Mouse (Mus musculus): ENCODE data around the gene Dcakd. TPM values are rescaled to one million over a fixed set of nuclear protein-coding genes. Genes with fewer than 3 reads are reported as not detected.
A peak's percentile ranks its signal among the peaks of the same experiment; 100 is the strongest.

Gene Dcakd
- polyA plus RNA-seq, 1 experiment from 2014 or later, result 259 TPM

DNA sequence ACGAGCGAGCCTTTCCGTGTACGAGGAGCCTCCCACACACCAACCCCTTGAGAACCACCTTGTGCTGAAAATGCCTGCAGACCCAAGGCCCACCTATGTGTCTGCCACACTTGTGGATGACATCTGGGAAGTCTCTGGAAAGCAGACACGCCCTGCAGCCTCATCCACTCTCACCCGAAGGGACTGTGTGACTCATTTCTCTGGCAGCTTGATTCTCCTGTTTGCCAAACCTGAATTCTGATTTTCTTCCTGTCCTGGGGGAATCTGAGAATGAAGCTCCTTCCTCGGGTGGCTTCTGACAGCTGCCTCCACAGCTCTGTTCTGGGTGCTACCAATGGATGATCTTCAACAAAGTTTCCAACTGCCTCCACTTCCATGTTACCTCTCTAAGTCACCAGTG is 31.7 kb downstream of the Dcakd start:
- H3K9ac ChIP-seq (ENCODE audit: low read length), result no peak overlapping the region
- 88% methylated on average over 7 of the region's 7 CpGs for WGBS
- no peak overlapping the region for H3K27ac ChIP-seq (ENCODE audit: low read depth, low read length)
- ATAC-seq (ENCODE audit: low FRiP score) (no peak), DNase-seq (ENCODE audit: low spot score, missing footprints) (no peak)
- H3K4me2 ChIP-seq, result no peak overlapping the region
- peaks cover 24% of the 10 kb centered on the region for H3K4me1 ChIP-seq (ENCODE audit: control insufficient read depth, insufficient read depth, low read length)
- no peaks in the 10 kb centered on the region for H3K9me3 ChIP-seq (ENCODE audit: control insufficient read depth, low read length)
- 0 out of 2 replicates have a peak, but pooled peaks cover 3% of the 10 kb centered on the region for H3K27me3 ChIP-seq (ENCODE audit: control insufficient read depth, insufficient read depth, low read length)
- no peak overlapping the region for H3K4me3 ChIP-seq (ENCODE audit: low read depth, low read length)
- peaks cover 25% of the 10 kb centered on the region for H3K36me3 ChIP-seq (ENCODE audit: control insufficient read depth, insufficient read depth, low read length)

DNA sequence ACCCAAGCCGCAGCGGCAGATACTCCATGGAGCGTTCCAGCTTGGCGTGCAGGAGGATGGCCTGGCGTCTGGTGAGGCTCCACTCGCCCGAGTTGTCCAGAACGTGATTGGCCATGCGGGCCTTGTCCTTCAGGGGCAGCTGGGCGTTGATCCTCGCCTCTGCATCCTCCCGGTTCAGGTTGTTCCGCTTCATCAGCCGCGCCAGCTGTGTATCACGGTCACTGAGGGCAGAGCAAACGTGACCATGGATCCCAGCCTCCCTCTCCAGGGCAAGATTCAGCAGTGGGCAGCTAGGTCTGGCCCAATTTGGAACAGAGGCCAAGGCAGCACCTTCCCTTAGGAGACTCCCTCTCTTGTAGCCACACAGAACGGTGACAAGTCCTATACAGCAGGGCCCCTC is 33.2 kb downstream of the Dcakd start:
- 87% methylated on average over 18 of the region's 18 CpGs for WGBS
- H3K9me3 ChIP-seq (ENCODE audit: control insufficient read depth, low read length), result no peaks in the 10 kb centered on the region
- H3K4me3 ChIP-seq (ENCODE audit: low read depth, low read length), result no peak overlapping the region
- no peak overlapping the region for H3K27ac ChIP-seq (ENCODE audit: low read depth, low read length)
- ATAC-seq (ENCODE audit: low FRiP score) (no peak), DNase-seq (ENCODE audit: low spot score, missing footprints) (no peak)
- peaks cover 3% of the 10 kb centered on the region; the same call in 1 of the 2 replicates for H3K27me3 ChIP-seq (ENCODE audit: control insufficient read depth, insufficient read depth, low read length)
- H3K36me3 ChIP-seq (ENCODE audit: control insufficient read depth, insufficient read depth, low read length), result peaks cover 25% of the 10 kb centered on the region
- no peak overlapping the region for H3K4me2 ChIP-seq
- no peak overlapping the region for H3K9ac ChIP-seq (ENCODE audit: low read length)
- H3K4me1 ChIP-seq (ENCODE audit: control insufficient read depth, insufficient read depth, low read length), result peaks cover 30% of the 10 kb centered on the region

DNA sequence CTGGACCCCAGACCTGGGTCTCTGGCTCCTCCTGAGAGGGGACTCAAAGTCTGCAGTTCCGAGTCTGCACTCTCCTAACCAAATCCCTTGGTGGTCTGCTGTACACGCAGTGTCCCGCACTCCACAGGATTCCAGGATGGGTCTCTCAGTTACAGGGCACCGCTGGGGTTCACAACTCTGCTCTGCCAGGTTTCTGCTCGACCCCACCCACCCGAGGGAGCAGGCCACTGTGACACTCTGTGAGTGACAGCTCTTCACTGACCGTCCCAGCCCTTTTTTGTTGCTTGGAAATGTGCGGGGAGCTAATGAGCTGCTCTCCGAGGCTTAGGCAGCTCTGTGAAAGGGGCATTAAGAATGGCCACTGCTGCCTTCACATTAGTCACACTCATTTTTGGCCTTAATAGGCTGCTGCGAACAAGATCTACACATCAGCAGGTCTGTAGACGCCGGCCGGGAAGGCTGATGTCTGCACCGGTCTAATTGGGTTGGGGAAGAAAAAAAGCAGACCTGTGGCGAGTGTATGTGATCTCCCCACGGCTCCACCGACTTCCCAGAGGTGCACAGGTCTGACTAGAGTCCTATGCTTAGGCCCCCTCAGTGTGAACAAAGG is 34.6 kb downstream of the Dcakd start:
- Histone ChIP-seq H3K36me3 (ENCODE audit: control insufficient read depth, insufficient read depth, low read length) (peaks cover 19% of the 10 kb centered on the region), H3K4me1 (ENCODE audit: control insufficient read depth, insufficient read depth, low read length) (peaks cover 28% of the 10 kb centered on the region), H3K4me2 (no peak overlapping the region), H3K27me3 (ENCODE audit: control insufficient read depth, insufficient read depth, low read length) (peaks cover 17% of the 10 kb centered on the region), H3K9me3 (ENCODE audit: control insufficient read depth, low read length) (no peaks in the 10 kb centered on the region), H3K27ac (ENCODE audit: low read depth, low read length) (no peak overlapping the region; the same call in 1 of the 2 replicates), H3K4me3 (ENCODE audit: low read depth, low read length) (no peak overlapping the region), H3K9ac (ENCODE audit: low read length) (no peak overlapping the region)
- DNase-seq (ENCODE audit: low spot score, missing footprints) (peak; percentile 91), ATAC-seq (ENCODE audit: low FRiP score) (peak; percentile 42)
- 34% methylated on average over 17 of the region's 17 CpGs for WGBS

DNA sequence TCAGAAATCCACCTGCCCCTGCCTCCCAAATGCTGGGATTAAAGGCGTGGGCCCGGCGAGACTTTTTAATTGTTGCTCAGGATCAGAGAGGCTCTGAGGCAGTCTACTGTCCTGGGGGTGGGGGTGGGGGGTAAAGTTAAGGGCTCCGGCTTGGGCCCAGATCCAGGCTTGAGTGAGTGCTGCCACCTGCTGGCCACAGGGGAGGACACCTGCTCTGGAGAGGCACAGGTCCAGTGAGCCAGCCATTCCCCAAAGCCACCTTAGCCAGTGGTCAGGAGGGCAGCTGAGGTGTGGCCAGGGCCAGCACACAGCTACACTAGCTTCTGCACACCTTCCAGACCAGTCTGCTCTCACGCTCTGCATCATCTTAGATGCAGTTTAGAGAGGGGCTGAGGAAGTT is 35.2 kb downstream of the Dcakd start:
- ATAC-seq (ENCODE audit: low FRiP score) (peak; percentile 58), DNase-seq (ENCODE audit: low spot score, missing footprints) (peak; percentile 97)
- Histone ChIP-seq H3K4me2 (no peak overlapping the region), H3K36me3 (ENCODE audit: control insufficient read depth, insufficient read depth, low read length) (peaks cover 18% of the 10 kb centered on the region), H3K27ac (ENCODE audit: low read depth, low read length) (no peak overlapping the region), H3K9me3 (ENCODE audit: control insufficient read depth, low read length) (no peaks in the 10 kb centered on the region), H3K4me3 (ENCODE audit: low read depth, low read length) (no peak overlapping the region), H3K4me1 (ENCODE audit: control insufficient read depth, insufficient read depth, low read length) (peaks cover 28% of the 10 kb centered on the region), H3K27me3 (ENCODE audit: control insufficient read depth, insufficient read depth, low read length) (peaks cover 17% of the 10 kb centered on the region), H3K9ac (ENCODE audit: low read length) (no peak overlapping the region)
- WGBS, result 6% methylated on average over 5 of the region's 5 CpGs

GRCm38 (mm10) chr11:102991681-102992080 is 36.5 kb downstream of the Dcakd start:
- DNase-seq (ENCODE audit: low spot score, missing footprints) (peak; percentile 91), ATAC-seq (ENCODE audit: low FRiP score) (no peak)
- H3K27ac ChIP-seq (ENCODE audit: low read depth, low read length), result peak overlapping the region; percentile 30
- peaks cover 17% of the 10 kb centered on the region for H3K27me3 ChIP-seq (ENCODE audit: control insufficient read depth, insufficient read depth, low read length)
- peaks cover 10% of the 10 kb centered on the region for H3K36me3 ChIP-seq (ENCODE audit: control insufficient read depth, insufficient read depth, low read length)
- WGBS, result 2% methylated on average over 16 of the region's 16 CpGs
- peaks cover 28% of the 10 kb centered on the region for H3K4me1 ChIP-seq (ENCODE audit: control insufficient read depth, insufficient read depth, low read length)
- H3K9me3 ChIP-seq (ENCODE audit: control insufficient read depth, low read length), result no peaks in the 10 kb centered on the region
- H3K9ac ChIP-seq (ENCODE audit: low read length), result peak overlapping the region; percentile 47
- H3K4me3 ChIP-seq (ENCODE audit: low read depth, low read length), result peak overlapping the region; percentile 6; the same call in 1 of the 2 replicates
- H3K4me2 ChIP-seq, result peak overlapping the region; percentile 29

GRCm38 (mm10) chr11:102990152-102990663 is 37.9 kb downstream of the Dcakd start:
- Histone ChIP-seq H3K36me3 (ENCODE audit: control insufficient read depth, insufficient read depth, low read length) (peaks cover 4% of the 10 kb centered on the region; the same call in 1 of the 2 replicates), H3K27me3 (ENCODE audit: control insufficient read depth, insufficient read depth, low read length) (peaks cover 17% of the 10 kb centered on the region), H3K9me3 (ENCODE audit: control insufficient read depth, low read length) (no peaks in the 10 kb centered on the region), H3K4me2 (peak overlapping the region; percentile 72), H3K27ac (ENCODE audit: low read depth, low read length) (no peak overlapping the region), H3K9ac (ENCODE audit: low read length) (peak overlapping the region; percentile 57), H3K4me3 (ENCODE audit: low read depth, low read length) (peak overlapping the region; percentile 31), H3K4me1 (ENCODE audit: control insufficient read depth, insufficient read depth, low read length) (peaks cover 28% of the 10 kb centered on the region)
- 1% methylated on average over 29 of the region's 29 CpGs for WGBS
- ATAC-seq (ENCODE audit: low FRiP score) (peak; percentile 44; the same call in 1 of the 2 replicates), DNase-seq (ENCODE audit: low spot score, missing footprints) (peak; percentile 88)

GRCm38 (mm10) chr11:102989641-102990151 is 38.4 kb downstream of the Dcakd start:
- Histone ChIP-seq H3K9me3 (ENCODE audit: control insufficient read depth, low read length) (no peaks in the 10 kb centered on the region), H3K4me1 (ENCODE audit: control insufficient read depth, insufficient read depth, low read length) (peaks cover 28% of the 10 kb centered on the region), H3K27ac (ENCODE audit: low read depth, low read length) (no peak overlapping the region), H3K9ac (ENCODE audit: low read length) (peak overlapping the region; percentile 57), H3K36me3 (ENCODE audit: control insufficient read depth, insufficient read depth, low read length) (peaks cover under 1% of the 10 kb centered on the region; the same call in 1 of the 2 replicates), H3K4me3 (ENCODE audit: low read depth, low read length) (peak overlapping the region; percentile 31), H3K4me2 (peak overlapping the region; percentile 72), H3K27me3 (ENCODE audit: control insufficient read depth, insufficient read depth, low read length) (peaks cover 17% of the 10 kb centered on the region)
- DNase-seq (ENCODE audit: low spot score, missing footprints), result peak; percentile 92
- no peak for ATAC-seq (ENCODE audit: low FRiP score)
- 5% methylated on average over 28 of the region's 28 CpGs for WGBS

DNA sequence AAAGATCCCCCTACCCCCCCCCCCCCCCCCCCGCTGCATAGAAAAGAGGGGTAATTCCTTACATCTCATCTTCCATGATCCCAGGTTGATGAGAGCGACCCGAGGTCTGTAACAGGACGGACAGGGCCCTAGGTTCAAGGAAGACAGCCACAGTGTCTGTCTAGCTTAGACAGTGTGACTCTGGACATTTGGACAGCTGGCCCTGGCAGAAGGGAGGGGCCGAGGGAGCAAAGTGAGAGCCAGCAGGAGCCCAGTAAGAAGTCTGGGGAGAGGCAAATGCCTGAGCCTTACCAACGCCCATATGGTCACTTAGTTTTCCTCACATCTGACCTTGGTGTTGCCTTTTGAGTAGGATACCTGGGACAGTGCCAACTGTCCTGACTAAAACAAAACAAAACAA is 43.0 kb downstream of the Dcakd start:
- Histone ChIP-seq H3K4me1 (ENCODE audit: control insufficient read depth, insufficient read depth, low read length) (peaks cover 7% of the 10 kb centered on the region), H3K4me3 (ENCODE audit: low read depth, low read length) (no peak overlapping the region), H3K9me3 (ENCODE audit: control insufficient read depth, low read length) (no peaks in the 10 kb centered on the region), H3K4me2 (no peak overlapping the region), H3K9ac (ENCODE audit: low read length) (no peak overlapping the region), H3K36me3 (ENCODE audit: control insufficient read depth, insufficient read depth, low read length) (no peaks in the 10 kb centered on the region), H3K27me3 (ENCODE audit: control insufficient read depth, insufficient read depth, low read length) (peaks cover 14% of the 10 kb centered on the region), H3K27ac (ENCODE audit: low read depth, low read length) (no peak overlapping the region)
- 58% methylated on average over 6 of the region's 6 CpGs for WGBS
- ATAC-seq (ENCODE audit: low FRiP score) (no peak), DNase-seq (ENCODE audit: low spot score, missing footprints) (no peak)

DNA sequence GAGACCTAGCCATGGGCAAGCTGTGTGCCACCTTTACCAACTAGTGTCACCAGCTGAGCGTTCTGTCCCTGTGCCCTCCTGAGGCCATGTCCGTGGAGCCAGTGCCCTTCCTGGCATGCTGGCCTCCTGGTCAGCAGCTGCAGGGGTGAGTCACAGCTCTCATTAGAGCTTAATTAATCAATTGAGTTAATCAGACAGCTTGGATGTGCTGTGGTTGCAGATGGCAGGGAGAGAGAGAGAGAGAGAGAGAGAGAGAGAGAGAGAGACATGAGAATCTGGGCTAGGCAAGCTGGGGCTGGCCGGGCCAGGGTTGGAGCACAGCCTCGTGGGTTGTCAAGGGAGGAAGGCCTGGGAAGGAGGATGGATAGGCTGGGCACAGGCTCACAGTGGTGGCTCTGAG is 43.5 kb downstream of the Dcakd start:
- Histone ChIP-seq H3K9me3 (ENCODE audit: control insufficient read depth, low read length) (no peaks in the 10 kb centered on the region), H3K27ac (ENCODE audit: low read depth, low read length) (no peak overlapping the region), H3K36me3 (ENCODE audit: control insufficient read depth, insufficient read depth, low read length) (no peaks in the 10 kb centered on the region), H3K9ac (ENCODE audit: low read length) (no peak overlapping the region), H3K4me2 (no peak overlapping the region), H3K27me3 (ENCODE audit: control insufficient read depth, insufficient read depth, low read length) (peaks cover 11% of the 10 kb centered on the region), H3K4me1 (ENCODE audit: control insufficient read depth, insufficient read depth, low read length) (peaks cover 2% of the 10 kb centered on the region; the same call in 1 of the 2 replicates), H3K4me3 (ENCODE audit: low read depth, low read length) (no peak overlapping the region)
- ATAC-seq (ENCODE audit: low FRiP score), result no peak
- WGBS, result 68% methylated on average over 4 of the region's 4 CpGs
- DNase-seq (ENCODE audit: low spot score, missing footprints), result no peak
